Mouse (Mus musculus): Measurements from ENCODE around the gene Spen.

Gene Spen

DNA sequence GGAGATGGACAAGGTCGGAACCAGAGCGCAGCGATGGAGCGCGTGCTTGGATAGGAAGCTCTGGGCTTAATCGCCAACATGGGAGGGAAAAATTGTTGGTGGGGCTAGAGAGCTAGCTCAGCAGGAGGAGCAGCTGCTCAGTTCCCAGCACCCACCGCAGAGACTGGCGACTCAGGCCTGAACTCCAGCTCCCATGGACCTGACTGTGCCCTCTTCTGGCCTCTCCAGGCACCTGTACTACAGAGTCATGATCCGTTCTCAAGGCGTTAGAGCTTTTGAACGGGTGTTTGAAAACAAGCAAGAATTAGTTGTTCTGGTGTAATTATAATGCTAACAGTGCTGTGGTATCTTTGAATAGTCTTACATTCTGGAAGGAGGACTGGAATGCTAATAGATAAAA, 9.5 kb downstream of the Spen start:
- no peak for DNase-seq (ENCODE audit: low spot score)

DNA sequence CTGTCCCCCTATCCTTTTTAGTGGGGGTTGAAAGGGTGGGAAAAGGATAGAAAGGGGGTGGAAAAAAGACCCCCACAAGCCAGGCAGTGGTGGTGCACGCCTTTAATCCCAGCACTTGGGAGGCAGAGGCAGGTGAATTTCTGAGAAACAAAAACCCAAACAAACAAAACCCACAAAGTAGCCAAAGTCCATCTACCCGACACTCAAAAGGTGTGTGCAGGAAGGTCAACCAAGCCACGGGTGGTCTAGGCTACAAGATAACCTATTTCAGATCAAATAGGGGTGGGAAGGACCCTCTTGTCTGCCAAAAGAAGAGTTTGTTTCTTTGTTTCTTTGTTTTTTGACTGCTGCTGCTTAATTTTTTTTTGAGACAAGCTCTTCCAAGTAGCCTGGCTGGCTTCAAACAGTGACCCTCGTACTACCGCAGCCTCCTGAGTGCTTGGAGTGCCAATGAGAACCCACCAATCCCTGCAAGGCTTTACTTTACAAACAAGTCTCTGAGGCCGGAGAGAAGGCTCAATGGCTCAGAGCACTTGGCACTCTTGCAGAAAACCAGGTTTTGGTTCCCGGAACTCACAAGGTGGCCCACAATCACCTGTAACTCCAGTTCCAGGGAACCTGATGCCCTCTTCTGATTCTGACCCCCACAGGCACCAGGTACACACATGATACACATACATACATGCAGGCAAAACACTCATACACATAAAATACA, 11.3 kb downstream of the Spen start:
- no peak for DNase-seq (ENCODE audit: low spot score)

GRCm38 (mm10) chr4:141525940-141526339, 12.5 kb downstream of the Spen start:
- DNase-seq (ENCODE audit: low spot score), result no peak

- DNase-seq (ENCODE audit: low spot score), result no peak
These were observed 13.7 kb downstream of the Spen start for GRCm38 (mm10) chr4:141524658-141525057.

GRCm38 (mm10) chr4:141523128-141523527, 15.3 kb downstream of the Spen start:
- DNase-seq (ENCODE audit: low spot score), result peak; percentile 23

DNA sequence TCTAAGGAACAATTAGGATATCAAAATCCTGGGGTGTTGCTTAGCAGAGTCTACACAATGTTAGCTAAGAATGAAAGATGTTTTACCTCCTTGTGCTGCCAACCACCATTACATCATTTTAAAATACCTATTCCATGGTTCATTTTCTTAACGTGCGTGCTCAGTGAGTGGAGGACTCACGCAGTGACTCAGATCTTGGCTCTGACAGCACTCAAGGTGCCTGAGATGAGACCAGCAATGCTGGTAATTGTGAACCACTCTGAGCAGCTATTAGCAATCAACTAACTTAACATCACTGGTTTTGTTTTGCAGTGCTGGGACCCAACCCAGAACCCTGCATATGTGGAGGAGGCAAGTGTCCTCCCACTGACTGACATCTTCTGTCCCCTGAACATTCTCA, 20.0 kb downstream of the Spen start:
- no peak for DNase-seq (ENCODE audit: low spot score)

DNA sequence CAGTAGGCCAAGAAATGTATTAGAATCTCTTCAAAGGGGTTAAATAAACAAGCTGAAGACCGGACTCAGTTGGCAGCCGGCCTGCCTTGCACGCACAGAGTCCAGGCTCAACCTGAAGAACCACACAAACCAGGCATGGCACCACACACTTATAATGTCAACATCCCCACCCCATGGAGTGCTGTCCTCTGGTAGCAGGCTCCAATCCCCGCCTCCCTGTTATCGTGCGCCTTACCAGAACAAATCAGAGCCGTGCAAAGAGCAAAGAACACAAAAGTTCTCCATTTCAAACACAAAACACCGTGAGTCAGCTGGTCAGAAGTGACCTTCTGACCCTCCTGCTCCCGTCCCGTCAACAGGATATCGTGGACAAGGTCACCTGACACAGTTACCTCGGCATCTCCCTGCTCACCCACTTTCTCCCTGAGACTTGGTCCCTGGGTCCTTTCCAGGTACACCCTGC, 24.2 kb downstream of the Spen start:
- peak; percentile 83 for DNase-seq (ENCODE audit: low spot score)

DNA sequence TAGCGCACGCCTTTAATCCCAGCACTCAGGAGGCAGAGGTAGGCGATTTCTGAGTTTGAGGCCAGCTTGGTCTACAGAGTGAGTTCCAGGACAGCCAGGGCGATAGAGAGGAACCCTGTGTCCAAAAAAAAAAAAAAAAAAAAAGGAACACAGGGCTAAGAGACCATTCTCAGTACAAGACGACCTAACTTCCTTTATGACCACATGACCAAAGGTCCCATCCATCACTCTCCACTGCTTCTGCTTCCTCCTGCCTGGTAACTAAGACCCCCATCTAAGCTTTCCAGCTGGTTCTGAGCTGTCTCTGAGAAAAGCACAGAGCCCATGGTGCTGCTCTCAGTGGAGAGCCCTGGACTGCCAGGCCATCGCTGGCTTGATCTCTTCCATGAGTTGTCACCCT, 26.3 kb downstream of the Spen start:
- DNase-seq (ENCODE audit: low spot score), result no peak

GRCm38 (mm10) chr4:141510457-141510856, 27.9 kb downstream of the Spen start:
- peak; percentile 23 for DNase-seq (ENCODE audit: low spot score)

DNA sequence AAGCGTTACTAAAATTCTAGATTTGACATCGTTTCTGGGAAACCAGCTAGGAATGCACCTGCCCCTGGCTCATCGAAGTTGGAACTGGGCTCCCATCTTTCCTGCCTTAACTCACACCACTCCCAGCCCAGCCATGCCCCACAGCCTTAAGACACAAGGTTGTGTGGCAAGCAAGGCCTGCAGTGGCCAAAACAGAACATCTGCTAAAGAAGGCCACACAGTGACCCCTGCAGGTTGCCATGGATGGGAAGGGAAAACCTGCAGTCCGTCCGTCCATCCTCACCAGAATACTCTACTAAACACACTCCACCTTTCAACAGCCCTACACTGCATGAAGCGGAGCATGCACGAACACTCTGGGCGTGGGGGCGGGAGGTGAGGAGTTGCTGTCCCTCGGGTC, 31.5 kb downstream of the Spen start:
- peak; percentile 58 for DNase-seq (ENCODE audit: low spot score)

GRCm38 (mm10) chr4:141506352-141506751, 32.0 kb downstream of the Spen start:
- DNase-seq (ENCODE audit: low spot score), result peak; percentile 92

GRCm38 (mm10) chr4:141505810-141506209, 32.6 kb downstream of the Spen start:
- DNase-seq (ENCODE audit: low spot score), result no peak

GRCm38 (mm10) chr4:141504471-141504870, 33.9 kb downstream of the Spen start:
- DNase-seq (ENCODE audit: low spot score), result no peak

DNA sequence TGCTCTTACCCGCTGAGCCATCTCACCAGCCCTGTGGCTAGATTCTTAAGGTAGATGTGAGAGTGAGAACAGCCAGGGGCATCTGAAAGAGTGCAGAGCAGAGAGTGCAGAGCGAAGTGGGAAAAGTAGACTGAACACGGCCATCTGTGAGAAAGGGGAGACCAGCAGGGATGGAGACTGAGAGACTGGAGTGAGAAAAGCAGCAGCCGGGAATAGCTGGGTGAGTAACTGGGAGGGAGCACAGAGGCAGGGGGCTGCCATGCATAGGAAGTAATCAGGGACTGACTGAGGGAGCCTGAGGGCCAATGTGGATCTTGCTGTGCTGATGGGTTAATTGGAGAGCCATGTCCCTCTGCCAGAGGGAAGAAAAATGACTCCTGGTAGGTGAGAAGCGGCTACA, 35.7 kb downstream of the Spen start:
- DNase-seq (ENCODE audit: low spot score), result no peak

DNA sequence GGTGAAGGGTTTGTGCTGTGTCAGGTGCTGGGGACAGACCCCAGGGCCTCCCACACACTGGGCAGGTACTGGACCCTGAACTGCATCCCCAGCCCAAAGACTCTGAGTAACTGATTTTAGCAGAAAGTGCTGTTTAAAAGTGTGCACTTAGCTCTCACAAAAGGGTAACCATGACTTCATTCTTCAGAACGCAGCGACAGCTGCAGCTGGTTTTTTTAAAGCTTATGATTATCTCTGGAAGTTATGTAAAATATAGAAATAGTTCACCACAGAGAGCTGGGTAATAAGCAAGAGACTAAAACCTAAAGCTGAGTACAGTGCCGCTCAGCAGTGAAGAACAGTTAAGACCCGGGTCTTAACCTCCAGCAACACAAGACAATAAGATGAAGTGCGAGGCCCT, 37.3 kb downstream of the Spen start:
- no peak for DNase-seq (ENCODE audit: low spot score)

GRCm38 (mm10) chr4:141500637-141501036, 37.8 kb downstream of the Spen start:
- DNase-seq (ENCODE audit: low spot score), result peak; percentile 21

DNA sequence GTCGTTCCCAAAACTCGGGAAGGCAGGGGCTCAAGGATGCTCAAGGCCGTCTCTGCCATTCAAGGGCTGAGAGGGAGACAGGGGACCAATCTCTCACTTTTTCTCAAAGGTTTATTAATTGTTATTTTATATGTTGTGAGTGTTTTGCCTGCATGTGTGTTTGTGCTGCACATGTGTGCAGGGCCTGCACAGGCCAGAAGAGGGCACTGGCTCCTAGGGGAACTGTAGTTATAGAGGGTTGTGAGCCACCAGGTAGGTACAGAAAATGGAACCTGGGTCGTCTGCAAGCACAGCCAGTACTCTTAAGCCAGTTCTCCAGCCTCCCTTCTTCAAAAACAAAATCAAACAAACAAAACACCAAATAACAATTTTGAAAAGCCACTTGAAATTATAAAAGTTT, 49.7 kb downstream of the Spen start:
- no peak for DNase-seq (ENCODE audit: low spot score)

GRCm38 (mm10) chr4:141487581-141487980, 50.8 kb downstream of the Spen start:
- no peak for DNase-seq (ENCODE audit: low spot score)

DNA sequence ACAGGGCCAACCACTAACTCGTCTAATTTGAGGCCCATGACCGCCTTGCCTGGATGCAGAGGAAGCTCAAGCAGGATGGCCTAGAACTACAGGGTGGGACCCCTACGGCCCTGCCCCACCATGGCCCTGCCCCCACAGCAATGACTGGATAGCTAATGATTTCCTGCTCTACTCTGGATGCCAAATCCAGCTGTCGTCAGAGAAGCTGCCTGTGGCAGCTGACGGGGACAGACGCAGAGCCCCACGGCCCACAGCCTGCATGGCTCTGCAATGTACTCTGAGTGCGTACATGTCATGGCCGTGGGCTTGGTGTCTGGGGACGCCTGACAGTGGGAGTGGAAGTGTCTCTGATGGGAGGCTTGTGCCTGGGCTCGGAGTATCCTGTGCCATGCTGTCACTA, 54.3 kb downstream of the Spen start:
- no peak for DNase-seq (ENCODE audit: low spot score)

GRCm38 (mm10) chr4:141479411-141479810, 59.0 kb downstream of the Spen start:
- DNase-seq (ENCODE audit: low spot score), result no peak

DNA sequence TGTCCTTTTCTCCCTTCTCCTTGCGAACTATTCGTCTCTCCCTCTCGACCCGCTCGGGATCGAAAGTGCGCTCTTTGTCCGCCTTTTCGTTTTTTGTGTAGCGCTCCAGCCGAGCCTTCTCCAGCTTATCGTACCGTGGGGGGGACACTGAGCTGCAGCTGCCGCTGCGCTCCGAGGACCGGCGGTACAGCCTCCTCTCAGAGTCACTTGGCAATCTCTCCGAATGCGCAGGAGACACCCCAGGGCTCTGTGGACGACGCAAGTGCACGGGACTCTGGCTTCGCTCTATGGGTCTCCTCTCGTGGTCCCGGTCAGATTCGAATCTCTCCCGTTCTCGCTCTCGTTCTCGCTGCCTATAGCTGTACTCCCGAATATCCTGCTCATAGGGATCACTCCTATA, 59.6 kb downstream of the Spen start:
- no peak for DNase-seq (ENCODE audit: low spot score)

- no peak for DNase-seq (ENCODE audit: low spot score)
These were observed 60.2 kb downstream of the Spen start for GRCm38 (mm10) chr4:141478225-141478624.

GRCm38 (mm10) chr4:141477681-141478102, 60.7 kb downstream of the Spen start:
- peak; percentile 40 for DNase-seq (ENCODE audit: low spot score)

GRCm38 (mm10) chr4:141474431-141474830, 64.0 kb downstream of the Spen start:
- no peak for DNase-seq (ENCODE audit: low spot score)

Data from urinary bladder, postnatal 14 days (tissue).